Mouse (Mus musculus): Measurements from ENCODE around the gene Clcn2. TPM values are rescaled to one million over a fixed set of nuclear protein-coding genes. Genes with fewer than 3 reads are reported as not detected.

Clcn2 gene
- total RNA-seq (2021): 1 to 10 TPM; 2.3 to 3.2 TPM
- long read RNA-seq, experiment 1, partial matches to known transcripts: 0 of 6 reads
- long read RNA-seq, experiment 1, other reads (novel, unspliced or antisense): 5 of 6 reads
- long read RNA-seq, experiment 2, partial matches to known transcripts: 0 of 4 reads
- long read RNA-seq, experiment 2, other reads (novel, unspliced or antisense): 4 of 4 reads

- peak; percentile 97 for DNase-seq
Observed at GRCm38 (mm10) chr16:20717181-20717977, at the start of gene Clcn2, which contains the start of gene Polr2h. Gene Clcn2 (minus strand): TSS chr16:20717746. Gene Polr2h (plus strand): TSS chr16:20717665.

GRCm38 (mm10) chr16:20765244-20765643, 47.7 kb upstream of the Clcn2 start:
- DNase-seq: peak; percentile 47

GRCm38 (mm10) chr16:20761681-20762080, 44.1 kb upstream of the Clcn2 start:
- DNase-seq: peak; percentile 61

- DNase-seq: no peak
Observed at GRCm38 (mm10) chr16:20757385-20757784, 39.8 kb upstream of the Clcn2 start.

- no peak for DNase-seq
Observed at GRCm38 (mm10) chr16:20756052-20756451, 38.5 kb upstream of the Clcn2 start.

GRCm38 (mm10) chr16:20750518-20750917, 33.0 kb upstream of the Clcn2 start:
- no peak for DNase-seq

DNA sequence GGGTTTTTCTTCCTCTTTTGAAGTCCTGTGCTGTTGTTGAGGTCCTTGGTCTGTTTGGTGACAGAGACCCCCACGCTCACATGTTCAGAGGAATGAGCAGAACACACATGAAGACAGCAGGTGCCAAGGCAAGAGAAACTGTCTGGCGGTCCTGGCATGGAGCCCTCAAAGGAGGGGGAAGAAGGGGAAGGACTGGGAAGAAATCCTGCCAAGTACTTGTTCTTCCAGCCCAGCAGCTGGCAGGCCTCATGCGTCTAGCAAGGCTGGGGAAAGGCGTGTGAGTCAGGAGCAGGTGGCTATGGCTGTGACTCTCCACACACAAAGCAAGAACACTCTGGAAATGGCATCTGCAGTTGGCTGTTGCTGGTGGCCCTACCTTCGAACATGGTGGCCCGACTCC, 29.1 kb upstream of the Clcn2 start:
- peak; percentile 70 for DNase-seq

DNA sequence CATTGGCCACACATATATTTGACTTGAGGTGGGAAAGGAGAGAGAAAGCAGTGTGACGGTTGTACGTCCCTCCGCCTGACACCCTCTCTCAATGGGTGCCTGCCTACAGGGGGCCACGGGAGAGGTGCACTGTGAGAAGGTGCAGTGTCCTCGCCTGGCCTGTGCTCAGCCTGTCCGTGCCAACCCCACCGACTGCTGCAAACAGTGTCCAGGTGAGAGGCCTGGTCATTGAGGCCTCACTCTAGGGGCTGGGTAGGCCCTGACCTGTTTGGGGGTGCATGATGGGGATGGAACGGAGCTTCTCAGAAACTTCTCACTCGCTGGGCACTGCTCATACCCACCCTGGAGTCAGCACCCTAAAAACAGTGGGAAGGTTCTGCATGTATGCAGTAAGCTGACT, 22.3 kb upstream of the Clcn2 start:
- no peak for DNase-seq

- no peak for DNase-seq
Observed at GRCm38 (mm10) chr16:20736823-20737222, 19.3 kb upstream of the Clcn2 start.

GRCm38 (mm10) chr16:20736168-20736567, 18.6 kb upstream of the Clcn2 start:
- DNase-seq: no peak

GRCm38 (mm10) chr16:20735651-20736050, 18.1 kb upstream of the Clcn2 start:
- no peak for DNase-seq

DNA sequence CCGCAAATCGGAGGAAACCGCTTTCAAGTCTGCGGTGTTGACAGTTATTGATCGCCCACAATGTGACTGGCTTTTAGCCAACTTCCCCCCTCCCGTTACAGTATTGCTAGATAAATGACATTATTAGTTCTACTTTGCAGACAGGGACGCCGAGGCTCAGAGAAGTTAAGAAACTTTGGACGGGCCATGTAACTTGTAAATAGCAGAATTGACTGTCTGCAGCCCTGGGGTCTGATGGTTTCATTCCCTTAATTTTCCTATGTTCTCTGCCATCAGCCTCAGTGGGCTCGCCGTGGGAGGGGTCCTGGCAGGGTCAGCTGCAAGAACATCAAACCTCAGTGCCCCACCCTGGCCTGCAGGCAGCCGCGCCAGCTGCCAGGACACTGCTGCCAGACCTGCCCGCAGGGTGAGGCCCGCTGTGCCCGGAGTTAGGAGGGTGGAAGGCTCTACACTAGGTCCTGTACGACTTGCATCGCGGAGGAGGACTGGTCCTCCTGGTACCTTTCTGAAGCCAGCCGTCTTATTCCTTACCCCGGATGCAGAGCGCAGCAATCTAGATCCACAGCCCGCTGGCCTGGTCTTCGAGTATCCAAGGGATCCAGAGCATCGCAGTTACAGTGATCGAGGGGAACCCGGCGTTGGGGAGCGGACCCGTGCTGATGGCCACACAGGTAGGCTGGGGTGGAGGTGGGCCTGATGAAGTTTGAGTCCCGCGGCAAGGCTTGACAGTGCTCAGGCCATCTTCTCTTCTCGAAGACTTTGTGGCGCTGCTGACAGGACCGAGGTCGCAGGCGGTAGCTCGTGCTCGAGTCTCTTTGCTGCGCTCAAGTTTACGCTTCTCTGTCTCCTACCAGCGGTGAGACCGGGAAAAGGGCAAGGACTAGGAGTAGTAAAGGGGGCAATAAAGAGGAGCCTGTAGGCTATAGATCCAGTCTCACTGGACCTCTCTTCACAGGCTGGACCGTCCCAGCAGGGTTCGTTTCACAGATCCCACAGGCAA, 16.5 kb upstream of the Clcn2 start, which contains the start of gene Thpo:
TSS of gene Thpo (minus strand) at position 781 of the 1,000 bp plus-strand sequence.
- no peak for DNase-seq

DNA sequence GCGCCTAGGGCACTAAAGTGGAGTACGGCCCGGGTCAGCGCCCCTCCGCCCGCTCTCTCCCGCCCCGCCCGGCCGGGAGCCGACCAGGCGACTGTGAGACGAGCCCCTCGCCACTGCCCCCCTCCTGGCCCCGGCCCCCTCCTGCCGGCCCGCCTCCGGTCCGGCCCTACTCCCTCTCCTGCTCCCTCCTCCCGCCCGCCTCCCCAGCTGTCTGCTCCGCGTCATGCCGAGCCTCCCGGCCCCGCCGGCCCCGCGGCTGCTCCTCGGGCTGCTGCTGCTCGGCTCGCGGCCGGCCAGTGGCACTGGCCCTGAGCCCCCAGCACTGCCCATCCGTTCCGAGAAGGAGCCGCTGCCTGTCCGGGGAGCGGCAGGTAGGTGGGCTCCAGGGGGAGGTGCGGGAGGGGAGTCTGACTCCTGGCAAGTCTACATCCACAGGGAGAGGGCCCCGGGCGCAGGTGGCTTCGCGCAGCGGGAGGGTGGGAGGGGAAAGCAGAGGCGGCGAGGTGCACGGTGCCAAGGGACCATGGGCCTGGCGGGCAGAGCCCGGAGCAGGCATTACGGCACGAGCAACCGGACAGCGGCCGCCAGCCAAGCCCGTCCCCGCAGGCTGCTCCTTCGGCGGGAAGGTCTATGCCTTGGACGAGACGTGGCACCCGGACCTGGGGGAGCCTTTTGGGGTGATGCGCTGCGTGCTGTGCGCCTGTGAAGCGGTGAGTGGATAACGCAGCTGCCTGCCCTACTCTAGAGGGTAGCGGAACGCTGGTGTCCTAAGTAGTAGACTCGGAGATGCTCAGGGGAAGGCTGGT, 15.6 kb upstream of the Clcn2 start, which contains the start of gene Chrd:
TSS of gene Chrd (plus strand) at position 203 of the 806 bp plus-strand sequence.
- DNase-seq: peak; percentile 81

GRCm38 (mm10) chr16:20732251-20732924, 14.8 kb upstream of the Clcn2 start:
- no peak for DNase-seq

GRCm38 (mm10) chr16:20731688-20732087, 14.1 kb upstream of the Clcn2 start:
- no peak for DNase-seq

GRCm38 (mm10) chr16:20730293-20730711, 12.8 kb upstream of the Clcn2 start:
- DNase-seq: no peak

DNA sequence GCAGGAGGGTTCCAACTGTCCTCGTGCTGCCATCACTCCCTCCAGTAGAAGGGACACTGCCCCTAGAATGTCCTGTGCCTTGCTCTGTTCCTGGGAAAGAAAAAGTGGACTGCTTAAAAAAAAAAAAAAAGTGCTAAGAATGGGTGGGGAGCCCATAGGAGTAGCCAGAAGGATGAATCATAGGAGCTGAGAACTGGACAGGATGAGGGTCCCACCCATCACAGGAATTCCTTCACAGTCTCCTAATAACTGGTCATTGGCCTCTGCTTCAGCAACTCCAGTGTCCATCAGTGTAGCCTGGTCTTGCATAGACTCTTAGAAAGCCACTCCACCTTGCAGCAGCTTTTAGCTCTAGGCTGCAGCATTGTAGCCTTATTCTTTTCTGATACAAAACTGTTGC, 8.8 kb upstream of the Clcn2 start:
- DNase-seq: no peak

GRCm38 (mm10) chr16:20725750-20726149, 8.2 kb upstream of the Clcn2 start:
- DNase-seq: no peak

DNA sequence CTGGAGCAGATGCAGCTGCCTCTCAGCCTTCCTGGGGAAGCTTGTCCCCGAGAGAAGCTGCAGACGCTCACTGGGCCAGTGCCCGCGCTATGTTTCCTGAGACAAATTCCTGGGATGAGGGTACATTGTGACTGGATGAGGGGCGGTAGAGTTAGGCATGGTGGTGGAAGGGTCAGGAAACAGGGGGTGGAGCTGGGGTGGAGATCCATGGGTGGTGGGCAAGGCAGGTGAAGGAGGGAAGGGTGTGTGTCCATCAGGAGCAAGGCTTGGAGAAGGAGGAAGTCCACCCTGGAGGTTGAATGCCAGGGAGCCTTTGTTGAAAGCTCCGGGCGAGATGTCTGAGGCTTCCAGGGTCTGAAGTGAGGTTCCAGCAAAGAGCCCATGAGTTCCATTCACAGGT, 7.8 kb upstream of the Clcn2 start:
- no peak for DNase-seq

- DNase-seq: peak; percentile 58
Observed at GRCm38 (mm10) chr16:20724338-20724748, 6.8 kb upstream of the Clcn2 start.

GRCm38 (mm10) chr16:20723247-20723646, 5.7 kb upstream of the Clcn2 start:
- no peak for DNase-seq

Data from gastrocnemius, postnatal 10 days (tissue).